Comparison of ENCODE assay signal across 17 mouse cellular contexts in the genomic region with DNA sequence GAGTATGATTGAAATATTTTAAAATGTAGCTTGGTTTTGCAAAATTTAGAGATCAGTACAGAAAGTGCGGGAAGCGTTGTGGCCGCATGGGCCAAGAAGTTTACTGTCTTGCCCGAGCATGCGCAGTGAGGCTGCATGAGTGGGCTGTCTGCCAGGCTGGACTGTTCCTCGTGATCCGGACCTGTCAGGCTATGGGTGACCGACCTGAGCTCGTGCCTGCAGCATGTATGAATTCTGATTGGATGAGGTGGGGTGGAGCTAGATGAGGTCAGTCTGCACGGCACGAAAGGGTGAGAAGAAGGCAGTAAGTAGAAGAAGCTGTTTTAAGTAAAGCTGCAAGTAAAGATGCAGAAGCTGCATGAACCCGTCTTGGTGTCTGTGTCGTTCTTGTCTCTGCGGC. TPM values are rescaled to one million over a fixed set of nuclear protein-coding genes. Genes with fewer than 3 reads are reported as not detected.
DNase-seq lines count a peak whose midpoint lies in the region; ATAC-seq lines count a peak whose summit lies in the region.
"Had no signal": no experiment of that assay in that cellular context is flagged by ENCODE, and none has a peak within 500 bp of the region (broad histone marks: within the 10 kb centered on the region; RNA-seq: fewer than 3 reads in every experiment).

No protein-coding gene starts in this region.

- no peak for ATAC-seq in heart, embryonic 12.5 days (ENCODE audit: insufficient number of reproducible peaks, low FRiP score)
- peak; percentile 55; the same call in 1 of the 2 replicates for ATAC-seq in heart, embryonic 16.5 days (replicated peaks; ENCODE audit: extremely low read depth, insufficient read depth, low FRiP score)
- ATAC-seq in megakaryocyte, adult 5-6 weeks (ENCODE audit: poor library complexity, severe bottlenecking), result no peak
- ATAC-seq: CD4-positive, CD25-positive, alpha-beta regulatory T cell, adult 4 months; forebrain, postnatal 0 days; inflammation-experienced regulatory T-cells, adult 6 months; midbrain, embryonic 16.5 days had no signal

- no peak overlapping the region for H3K4me3 ChIP-seq in heart, embryonic 12.5 days
- no peak overlapping the region for H3K4me3 ChIP-seq in heart, embryonic 16.5 days (ENCODE audit: low read length)
- H3K4me3 ChIP-seq: layer of hippocampus, adult 2 months; neural tube, embryonic 13.5 days had no signal

- H3K4me2 ChIP-seq in heart, embryonic 12.5 days, result no peak overlapping the region
- no peak overlapping the region for H3K4me2 ChIP-seq in heart, embryonic 16.5 days (ENCODE audit: low read depth, low read length)
- H3K4me2 ChIP-seq: lung, embryonic 14.5 days; neural tube, embryonic 13.5 days had no signal

- WGBS in heart, embryonic 12.5 days, result 80% methylated on average over 14 of the region's 14 CpGs
- 59% methylated on average over 14 of the region's 14 CpGs for WGBS in heart, embryonic 16.5 days

- no peaks in the 10 kb centered on the region for H3K36me3 ChIP-seq in heart, embryonic 12.5 days
- H3K36me3 ChIP-seq in heart, embryonic 16.5 days (ENCODE audit: control insufficient read depth, insufficient read depth), result no peaks in the 10 kb centered on the region
- H3K36me3 ChIP-seq: neural tube, embryonic 13.5 days had no signal

- H3K27me3 ChIP-seq in heart, embryonic 12.5 days (replicated peaks), result no peaks in the 10 kb centered on the region
- no peaks in the 10 kb centered on the region for H3K27me3 ChIP-seq in heart, embryonic 16.5 days (ENCODE audit: control insufficient read depth, insufficient read depth, low read length)
- H3K27me3 ChIP-seq: neural tube, embryonic 13.5 days had no signal

- no peaks in the 10 kb centered on the region for H3K4me1 ChIP-seq in heart, embryonic 12.5 days (replicated peaks)
- H3K4me1 ChIP-seq in heart, embryonic 16.5 days (ENCODE audit: control insufficient read depth, insufficient read depth, low read length), result no peaks in the 10 kb centered on the region
- H3K4me1 ChIP-seq: neural tube, embryonic 13.5 days had no signal

- H3K9ac ChIP-seq in heart, embryonic 12.5 days, result no peak overlapping the region
- H3K9ac ChIP-seq in heart, embryonic 16.5 days (ENCODE audit: low read length), result no peak overlapping the region
- H3K9ac ChIP-seq: forebrain, postnatal 0 days; lung, embryonic 14.5 days; neural tube, embryonic 13.5 days had no signal

- H3K9me3 ChIP-seq in heart, embryonic 12.5 days (replicated peaks), result peaks cover 12% of the 10 kb centered on the region
- peaks cover 5% of the 10 kb centered on the region for H3K9me3 ChIP-seq in heart, embryonic 16.5 days (replicated peaks; ENCODE audit: control insufficient read depth, low read length)

- no peak overlapping the region for H3K27ac ChIP-seq in heart, embryonic 12.5 days (ENCODE audit: poor library complexity, severe bottlenecking)
- H3K27ac ChIP-seq in heart, embryonic 16.5 days (ENCODE audit: low read length), result no peak overlapping the region
- H3K27ac ChIP-seq: layer of hippocampus, adult 2 months; neural tube, embryonic 13.5 days; stomach, postnatal 0 days had no signal

- peak; percentile 33 for DNase-seq in heart, adult 8-10 months (ENCODE audit: low spot score)
- DNase-seq in gastrocnemius, postnatal 10 days, result peak; percentile 22
- DNase-seq in skeletal muscle tissue, adult 2 months (ENCODE audit: low read depth, low spot score), result peak; percentile 44
- no peak for DNase-seq in layer of hippocampus, adult 8-10 months (ENCODE audit: low spot score in 2 of 2)
- DNase-seq: cerebellum, adult 2 months; forebrain, postnatal 0 days; lung, embryonic 14.5 days; retina, postnatal 1 day had no signal

RNA-seq across cellular contexts. Expression of a gene that starts 29.2 kb away (rescaled TPM):
- 10 to 100 TPM; 65.0 to 75.4 (median 69.2) TPM for total RNA-seq in heart, adult 8-10 months (2022)
- 16.9 and 22.8 TPM in 2 replicates for polyA plus RNA-seq in heart, embryonic 12.5 days (2016; fragmentation: Nextera tagmentation; extraction: Ambion mirVana)
- 10 to 100 TPM; 59.3 to 66.0 TPM for total RNA-seq in gastrocnemius, postnatal 10 days (2021)
- polyA plus RNA-seq in heart, embryonic 16.5 days (2015; fragmentation: Nextera tagmentation; extraction: Ambion mirVana), result 12.9 and 14.7 TPM in 2 replicates
- 111 and 139 TPM in 2 replicates for total RNA-seq in megakaryocyte, adult 5-6 weeks (2015)
- total RNA-seq in megakaryocyte, adult 5-6 weeks (2017), result 95.5 and 99.3 TPM in 2 replicates
- 100 to 1,000 TPM; 130 to 150 (median 140) TPM for total RNA-seq in layer of hippocampus, adult 8-10 months (2022)

Comparison
In these comparisons a context has a peak if more than half of its experiments do, and no peak if none do; other contexts are left out.
1. DNase-seq: peak in heart, adult 8-10 months (single experiment), gastrocnemius, postnatal 10 days (single experiment) and skeletal muscle tissue, adult 2 months (single experiment); none in layer of hippocampus, adult 8-10 months (0 of 2).